Mouse (Mus musculus) liver, embryonic 11.5 days (tissue): ENCODE measurements at regions not wholly inside any gene's neighbourhood (a gene's known extent, or its start where the extent isn't known, plus 50 kb on each side); places are given as distances from the start of the nearest gene placed in this dataset.

Source experiments
- ATAC-seq: fragments of 200-750 bp; cut with Nextera tagmentation; replicated peaks from 2 replicates; pipeline ENCODE4 v1.8.0; 2017; ENCODE audit warnings: moderate number of reproducible peaks, mild to moderate bottlenecking, moderate TSS enrichment, moderate library complexity; ENCODE audit not compliant: low FRiP score
- DNase-seq: peaks from one replicate; pipeline ENCODE4 v3.0.0-alpha.2; 2017; ENCODE audit warnings: low spot score
- H3K27ac ChIP-seq: fragments of 300-500 bp; sonication (generic); 2 replicates; pipeline ENCODE4 v1.5.1; 2014; ENCODE audit warnings: mild to moderate bottlenecking, low read depth, low read length, control low read depth
- H3K27me3 ChIP-seq: fragments of 300-500 bp; sonication (generic); replicated peaks from 2 replicates; pipeline ENCODE4 v1.6.1; 2014; ENCODE audit warnings: low read length, mixed read lengths; ENCODE audit not compliant: control insufficient read depth, insufficient read depth
- H3K36me3 ChIP-seq: fragments of 300-500 bp; sonication (generic); 2 replicates; pipeline ENCODE4 v1.6.1; 2014; ENCODE audit warnings: mild to moderate bottlenecking, low read length, moderate library complexity, mixed read lengths; ENCODE audit not compliant: control insufficient read depth, insufficient read depth
- H3K4me1 ChIP-seq: fragments of 300-500 bp; sonication (generic); replicated peaks from 2 replicates; pipeline ENCODE4 v1.6.1; 2014; ENCODE audit warnings: low read length, mixed read lengths; ENCODE audit not compliant: control insufficient read depth, insufficient read depth
- H3K4me2 ChIP-seq: fragments of 300-500 bp; sonication (generic); 2 replicates; pipeline ENCODE4 v1.6.1; 2014; ENCODE audit warnings: mild to moderate bottlenecking, control low read depth, moderate library complexity
- H3K4me3 ChIP-seq: fragments of 300-500 bp; sonication (generic); 2 replicates; pipeline ENCODE4 v1.5.1; 2014; ENCODE audit warnings: low read depth, low read length, control low read depth
- H3K9ac ChIP-seq: fragments of 300-500 bp; sonication (generic); 2 replicates; pipeline ENCODE4 v1.6.1; 2014; ENCODE audit warnings: low read depth, low read length, control low read depth
- H3K9me3 ChIP-seq: fragments of 300-500 bp; sonication (generic); 2 replicates; pipeline ENCODE4 v1.6.1; 2016; ENCODE audit warnings: low read length, inconsistent platforms, mixed read lengths; ENCODE audit not compliant: control insufficient read depth
- WGBS: fragments of 180-500 bp; shearing (Covaris S2); extraction: QIAGEN DNeasy Blood & Tissue Kit; methylation state at CpG from one replicate; pipeline ENCODE4 v1.1.7; 2014; 5-methylcytosine and 5-hydroxymethylcytosine counted together

- Histone ChIP-seq H3K27me3 (peaks cover 24% of the 10 kb centered on the region), H3K4me3 (no peak overlapping the region), H3K9me3 (no peaks in the 10 kb centered on the region), H3K36me3 (no peaks in the 10 kb centered on the region), H3K4me1 (peaks cover 2% of the 10 kb centered on the region; the same call in 1 of the 2 replicates), H3K9ac (no peak overlapping the region), H3K4me2 (no peak overlapping the region), H3K27ac (no peak overlapping the region)
- DNase-seq (no peak), ATAC-seq (no peak)
- WGBS = 71% methylated on average over 2 of the region's 2 CpGs
These were observed 53.1 kb upstream of the Lbx1 start for GRCm38 (mm10) chr19:45288722-45289121.

DNA sequence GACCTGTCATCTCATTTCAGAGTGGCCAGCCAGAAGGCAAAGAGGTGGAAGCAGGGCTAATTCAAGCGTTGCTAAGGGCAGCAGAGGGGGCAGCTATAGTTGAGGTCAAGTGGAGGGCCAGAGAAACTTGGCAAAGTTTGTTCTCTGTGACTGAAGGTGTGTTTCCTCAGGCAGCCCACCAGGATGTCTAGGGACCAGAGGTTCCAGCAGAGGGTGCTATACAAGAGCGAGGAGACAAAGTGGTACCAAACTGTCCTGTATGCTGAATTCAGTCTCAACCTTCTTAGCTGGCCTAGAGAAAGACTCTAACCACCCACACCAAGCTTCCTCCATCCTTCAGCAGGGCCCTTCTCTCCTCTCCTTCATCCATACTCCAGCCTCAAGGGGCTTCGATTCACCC is 62.2 kb upstream of the Lbx1 start:
- Histone ChIP-seq H3K36me3 (no peaks in the 10 kb centered on the region), H3K4me3 (no peak overlapping the region), H3K9me3 (no peaks in the 10 kb centered on the region), H3K4me2 (no peak overlapping the region), H3K4me1 (peaks cover 5% of the 10 kb centered on the region), H3K27ac (no peak overlapping the region), H3K27me3 (peaks cover 95% of the 10 kb centered on the region), H3K9ac (no peak overlapping the region)
- 30% methylated on average over 3 of the region's 3 CpGs for WGBS
- no peak for ATAC-seq
- DNase-seq = no peak

DNA sequence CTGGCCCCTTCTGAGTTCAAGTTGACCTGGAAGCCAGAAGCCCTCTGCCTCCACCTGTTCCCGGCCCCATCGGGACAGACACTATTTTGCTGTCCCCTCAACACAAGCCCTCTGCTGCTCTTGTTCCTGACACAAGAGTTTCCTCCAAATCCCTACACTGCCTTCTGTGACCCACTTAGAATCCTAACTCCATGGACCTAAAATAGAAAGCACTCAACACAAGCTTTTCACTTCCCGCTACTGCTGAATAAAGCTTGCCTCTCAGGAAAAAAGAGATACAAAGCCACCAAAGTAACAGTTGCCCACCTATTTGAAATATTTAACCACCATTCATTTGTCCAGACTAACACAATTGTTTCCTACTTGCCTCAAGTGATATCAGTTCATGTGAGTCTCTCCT is 63.7 kb upstream of the Lbx1 start:
- Histone ChIP-seq H3K4me3 (no peak overlapping the region), H3K4me1 (peaks cover 3% of the 10 kb centered on the region), H3K9me3 (no peaks in the 10 kb centered on the region), H3K4me2 (no peak overlapping the region), H3K27me3 (peaks cover 97% of the 10 kb centered on the region), H3K36me3 (no peaks in the 10 kb centered on the region), H3K9ac (no peak overlapping the region), H3K27ac (no peak overlapping the region)
- DNase-seq = no peak
- 76% methylated on average over 3 of the region's 3 CpGs for WGBS
- ATAC-seq = no peak

- Histone ChIP-seq H3K9me3 (no peaks in the 10 kb centered on the region), H3K36me3 (no peaks in the 10 kb centered on the region), H3K9ac (no peak overlapping the region), H3K4me3 (no peak overlapping the region), H3K4me1 (peaks cover 3% of the 10 kb centered on the region; the same call in 1 of the 2 replicates), H3K27me3 (peaks cover 98% of the 10 kb centered on the region), H3K27ac (no peak overlapping the region), H3K4me2 (no peak overlapping the region)
- ATAC-seq (no peak), DNase-seq (no peak)
- WGBS = 49% methylated on average over 5 of the region's 5 CpGs
These were observed 63.8 kb upstream of the Btrc start for GRCm38 (mm10) chr19:45299768-45300167.

- Histone ChIP-seq H3K27me3 (peaks cover 97% of the 10 kb centered on the region), H3K9ac (no peak overlapping the region), H3K27ac (no peak overlapping the region), H3K36me3 (no peaks in the 10 kb centered on the region), H3K4me2 (peak overlapping the region; percentile 93), H3K4me1 (peaks cover 3% of the 10 kb centered on the region; the same call in 1 of the 2 replicates), H3K9me3 (no peaks in the 10 kb centered on the region), H3K4me3 (peak overlapping the region; percentile 55)
- WGBS = 7% methylated on average over 22 of the region's 22 CpGs
- ATAC-seq = no peak
- peak; percentile 61 for DNase-seq
These were observed 62.7 kb upstream of the Btrc start for GRCm38 (mm10) chr19:45300691-45301431.

- no peak for DNase-seq
- Histone ChIP-seq H3K9ac (no peak overlapping the region), H3K36me3 (no peaks in the 10 kb centered on the region), H3K4me1 (peaks cover 3% of the 10 kb centered on the region; the same call in 1 of the 2 replicates), H3K27ac (no peak overlapping the region), H3K9me3 (no peaks in the 10 kb centered on the region), H3K4me2 (peak overlapping the region; percentile 93), H3K4me3 (peak overlapping the region; percentile 55), H3K27me3 (peaks cover 97% of the 10 kb centered on the region)
- WGBS = 3% methylated on average over 14 of the region's 16 CpGs
- ATAC-seq = no peak
These were observed 62.2 kb upstream of the Btrc start for GRCm38 (mm10) chr19:45301432-45301732.

GRCm38 (mm10) chr19:45301733-45302547 is 61.6 kb upstream of the Btrc start:
- Histone ChIP-seq H3K4me2 (peak overlapping the region; percentile 93), H3K36me3 (no peaks in the 10 kb centered on the region), H3K4me3 (peak overlapping the region; percentile 55), H3K27me3 (peaks cover 97% of the 10 kb centered on the region), H3K9ac (peak overlapping the region; percentile 43), H3K9me3 (no peaks in the 10 kb centered on the region), H3K4me1 (peaks cover 3% of the 10 kb centered on the region; the same call in 1 of the 2 replicates), H3K27ac (no peak overlapping the region)
- DNase-seq = peak; percentile 49
- no peak for ATAC-seq
- under 1% methylated on average over 58 of the region's 58 CpGs for WGBS

- H3K27ac ChIP-seq = no peak overlapping the region
- H3K4me3 ChIP-seq = peak overlapping the region; percentile 55
- DNase-seq (no peak), ATAC-seq (no peak)
- H3K4me2 ChIP-seq = peak overlapping the region; percentile 93
- no peaks in the 10 kb centered on the region for H3K36me3 ChIP-seq
- peaks cover 97% of the 10 kb centered on the region for H3K27me3 ChIP-seq
- no peaks in the 10 kb centered on the region for H3K9me3 ChIP-seq
- WGBS = 9% methylated on average over 16 of the region's 16 CpGs
- H3K9ac ChIP-seq = no peak overlapping the region
- peaks cover 3% of the 10 kb centered on the region; the same call in 1 of the 2 replicates for H3K4me1 ChIP-seq
These were observed 60.8 kb upstream of the Btrc start for GRCm38 (mm10) chr19:45302548-45303241.
